Mouse (Mus musculus) ES-Bruce4 (cell line): ENCODE results near the gene Fam168a. TPM values are rescaled to one million over a fixed set of nuclear protein-coding genes. Genes with fewer than 3 reads are reported as not detected.

Experiments used
- H3K27ac ChIP-seq: 2 replicates; pipeline ENCODE4 v1.5.1; 2012; ENCODE audit warnings: low read length, inconsistent platforms; ENCODE audit not compliant: insufficient read depth
- H3K27me3 ChIP-seq: 2 replicates; pipeline ENCODE4 v1.6.1; 2012; ENCODE audit warnings: mild to moderate bottlenecking, low read length, inconsistent platforms; ENCODE audit not compliant: control insufficient read depth, poor library complexity, insufficient read depth, severe bottlenecking
- H3K36me3 ChIP-seq: 2 replicates; pipeline ENCODE4 v1.6.1; 2012; ENCODE audit warnings: inconsistent platforms, mild to moderate bottlenecking, low read length, moderate library complexity; ENCODE audit not compliant: control insufficient read depth, poor library complexity, insufficient read depth, severe bottlenecking
- H3K4me1 ChIP-seq: one replicate; pipeline ENCODE4 v1.8.1; 2011; ENCODE audit warnings: low read length; ENCODE audit not compliant: control insufficient read depth, insufficient read depth
- H3K4me3 ChIP-seq: 2 replicates; pipeline ENCODE4 v1.5.1; 2011; ENCODE audit warnings: low read depth, mild to moderate bottlenecking, low read length
- H3K9ac ChIP-seq: 2 replicates; pipeline ENCODE4 v1.6.1; 2012; ENCODE audit warnings: low read depth, mild to moderate bottlenecking, inconsistent platforms; ENCODE audit not compliant: poor library complexity, severe bottlenecking
- H3K9me3 ChIP-seq: replicated peaks from 2 replicates; pipeline ENCODE4 v1.6.1; 2012; ENCODE audit warnings: mild to moderate bottlenecking, low read length, inconsistent platforms; ENCODE audit not compliant: control insufficient read depth, poor library complexity, insufficient read depth, severe bottlenecking
- CTCF ChIP-seq: IDR thresholded peaks from one replicate; pipeline ENCODE4 v1.8.1; 2011; ENCODE audit warnings: low read depth, low read length
- EP300 ChIP-seq: IDR thresholded peaks from 2 replicates; pipeline ENCODE4 v1.6.1; 2011; ENCODE audit warnings: low read depth, low read length; ENCODE audit not compliant: insufficient read depth
- POLR2A ChIP-seq: IDR thresholded peaks from one replicate; pipeline ENCODE4 v1.8.1; 2011; ENCODE audit warnings: low read length; ENCODE audit not compliant: insufficient read depth
- polyA plus RNA-seq: library from polyadenylated mRNA; stranded (reverse); fragments of >200 nt; gene quantifications from 2 replicates; pipeline ENCODE4 v1.2.4, GENCODE M21; 2011; ENCODE audit warnings: low read depth; ENCODE audit not compliant: missing spikeins, insufficient read depth, insufficient read length

Gene Fam168a
- polyA plus RNA-seq, 1 experiment, result 27.4 TPM

DNA sequence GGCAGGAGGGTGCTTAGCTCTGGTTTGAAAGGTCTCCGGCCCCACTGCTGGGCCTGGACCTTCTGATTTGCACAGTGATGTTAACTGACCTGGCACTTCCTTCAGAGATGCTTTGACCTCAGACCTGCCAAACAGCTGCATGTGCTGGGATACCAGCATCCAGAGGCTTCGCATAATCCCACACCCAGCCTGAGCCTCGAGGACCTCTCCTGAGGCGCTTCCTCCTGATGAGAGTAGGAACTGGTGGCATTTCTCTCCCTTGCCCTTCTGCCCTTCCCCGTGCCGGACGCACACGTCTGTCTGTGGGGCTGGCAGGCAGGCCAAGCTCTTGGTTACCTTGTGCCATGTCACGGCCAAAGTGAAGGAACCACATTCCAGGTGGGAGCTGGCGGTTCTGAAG is 130.2 kb downstream of the Fam168a start:
- Histone ChIP-seq H3K27ac (no peak overlapping the region), H3K4me3 (no peak overlapping the region), H3K9ac (no peak overlapping the region), H3K27me3 (no peaks in the 10 kb centered on the region), H3K36me3 (peaks cover 9% of the 10 kb centered on the region), H3K4me1 (no peaks in the 10 kb centered on the region), H3K9me3 (no peaks in the 10 kb centered on the region)
- TF ChIP-seq EP300 (no peak), POLR2A (no peak), CTCF (no peak)

DNA sequence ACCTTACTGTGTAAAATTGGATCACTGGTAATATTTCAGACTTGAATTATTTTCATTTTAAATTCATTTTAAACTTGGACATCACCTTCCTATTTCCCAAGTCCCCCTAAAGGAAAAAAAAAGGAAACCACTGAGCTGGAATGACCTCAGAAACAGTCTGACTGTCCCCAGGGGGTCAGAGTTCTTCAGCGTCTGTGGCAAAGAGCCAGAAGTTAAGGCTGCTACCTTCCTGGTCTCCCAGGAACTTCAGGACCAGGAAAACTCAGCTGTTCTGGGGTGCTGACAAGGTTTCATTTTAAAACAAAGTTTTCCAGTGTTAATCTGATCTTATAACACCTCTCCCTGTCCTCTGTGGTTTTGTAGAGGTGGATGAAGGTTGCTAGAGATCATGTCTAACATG is 131.3 kb downstream of the Fam168a start:
- Histone ChIP-seq H3K36me3 (peaks cover 9% of the 10 kb centered on the region), H3K4me1 (no peaks in the 10 kb centered on the region), H3K27ac (no peak overlapping the region), H3K27me3 (no peaks in the 10 kb centered on the region), H3K4me3 (no peak overlapping the region), H3K9me3 (no peaks in the 10 kb centered on the region), H3K9ac (no peak overlapping the region)
- TF ChIP-seq CTCF (no peak), EP300 (no peak), POLR2A (no peak)

DNA sequence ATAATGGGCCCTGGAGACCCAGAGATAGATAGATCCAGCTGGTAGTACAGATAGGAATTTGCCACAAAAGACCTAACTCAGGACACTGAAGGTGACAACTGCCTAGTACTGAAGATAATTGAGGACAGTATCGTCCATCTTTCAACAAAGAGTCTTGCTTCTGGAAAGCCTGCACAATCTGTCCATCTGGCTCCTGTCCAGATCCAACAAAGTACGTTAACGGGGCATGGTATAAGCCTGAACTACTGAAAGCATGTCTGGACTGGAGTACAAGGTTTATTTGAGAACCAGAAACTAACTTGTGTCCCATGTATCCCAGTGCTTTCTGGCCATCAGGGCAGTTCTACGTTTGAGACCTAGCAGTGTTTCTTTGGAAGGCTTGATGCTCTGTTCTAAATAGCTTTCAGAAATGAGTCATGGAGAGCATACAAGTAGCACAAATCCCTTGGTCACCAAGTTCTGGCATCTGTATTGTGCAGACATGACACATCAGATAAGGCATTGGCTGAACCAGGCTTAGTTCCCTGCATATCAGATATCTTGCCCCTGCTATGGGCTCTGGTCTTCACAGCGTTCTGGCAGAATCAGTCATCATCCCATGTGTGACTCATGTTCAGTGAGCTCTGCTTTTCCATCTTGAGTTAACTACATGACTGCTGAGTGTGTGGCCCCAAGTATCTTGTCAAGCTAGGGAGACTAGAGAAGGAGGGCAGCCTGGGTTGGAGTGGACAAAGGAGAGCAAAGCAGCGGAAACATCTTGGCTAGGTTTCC is 133.4 kb downstream of the Fam168a start:
- Histone ChIP-seq H3K4me1 (no peaks in the 10 kb centered on the region), H3K27me3 (no peaks in the 10 kb centered on the region), H3K9ac (no peak overlapping the region), H3K4me3 (no peak overlapping the region), H3K36me3 (peaks cover 9% of the 10 kb centered on the region), H3K27ac (no peak overlapping the region), H3K9me3 (no peaks in the 10 kb centered on the region)
- TF ChIP-seq CTCF (no peak), EP300 (no peak), POLR2A (no peak)

DNA sequence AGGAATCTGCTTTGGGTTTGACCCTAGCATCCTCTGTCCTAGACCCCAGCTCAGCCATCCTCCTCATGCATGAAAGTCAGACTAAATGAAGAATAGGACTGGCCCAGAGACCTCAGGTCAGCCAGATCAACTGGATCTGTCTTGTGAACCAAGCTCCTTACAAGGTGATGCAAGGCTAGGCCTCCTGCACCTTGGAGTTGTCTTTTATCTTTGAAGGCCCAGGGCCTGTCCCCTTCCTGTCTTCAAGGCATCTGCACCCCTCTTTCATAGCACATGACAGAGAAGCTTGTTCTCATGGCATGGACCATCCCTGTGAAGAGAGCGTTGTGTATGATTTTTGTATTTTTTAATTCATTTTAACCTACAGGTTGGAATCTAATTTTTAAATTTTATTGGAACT is 134.5 kb downstream of the Fam168a start:
- no peak for TF ChIP-seq EP300
- TF ChIP-seq CTCF, result no peak
- no peak for TF ChIP-seq POLR2A
- H3K36me3 ChIP-seq, result peaks cover 9% of the 10 kb centered on the region

DNA sequence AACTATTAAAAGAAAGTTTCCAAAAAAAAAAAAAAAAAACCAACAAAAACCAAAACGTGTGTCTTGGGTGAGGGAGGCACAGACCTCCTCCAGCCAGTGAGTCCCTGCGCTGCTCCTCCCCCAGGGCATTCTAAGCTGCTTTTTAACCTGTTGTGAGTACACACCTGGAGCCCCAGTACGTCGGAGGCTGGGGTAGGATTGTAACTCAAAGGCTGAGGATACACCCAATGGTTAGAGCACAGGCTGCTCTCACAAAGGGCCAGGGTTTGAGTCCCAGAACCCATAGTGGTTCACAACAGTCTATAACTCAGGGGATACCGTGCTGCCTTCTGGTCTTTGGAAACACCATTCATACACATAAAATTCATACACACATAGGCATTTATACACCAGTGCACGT is 135.2 kb downstream of the Fam168a start:
- peaks cover 9% of the 10 kb centered on the region for H3K36me3 ChIP-seq
- H3K4me1 ChIP-seq, result no peaks in the 10 kb centered on the region
- TF ChIP-seq CTCF (no peak), EP300 (no peak), POLR2A (no peak)

More for the DNA sequence above, 134.5 kb downstream of the Fam168a start:
- Histone ChIP-seq H3K27me3 (no peaks in the 10 kb centered on the region), H3K9me3 (no peaks in the 10 kb centered on the region), H3K4me3 (no peak overlapping the region), H3K27ac (no peak overlapping the region), H3K9ac (no peak overlapping the region), H3K4me1 (no peaks in the 10 kb centered on the region)

DNA sequence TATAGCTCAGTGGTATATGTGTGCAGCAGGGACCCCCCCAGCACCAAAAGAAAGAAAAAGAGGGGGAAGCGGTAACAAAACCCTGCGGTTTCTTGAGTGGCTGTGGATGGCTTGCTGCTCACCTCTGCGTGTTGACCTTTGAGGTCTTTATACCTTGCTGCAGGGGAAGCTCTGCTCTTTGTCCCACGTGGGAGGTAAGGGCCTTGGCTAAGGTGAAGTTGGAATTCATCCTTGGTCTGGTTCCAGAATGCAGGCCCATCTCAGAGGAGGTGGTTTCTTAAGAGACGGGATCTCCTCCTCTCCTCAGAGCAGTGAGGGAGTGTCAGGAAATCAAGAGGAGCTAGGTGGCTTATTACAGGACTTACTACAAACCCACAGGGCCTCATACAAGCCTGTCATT is 135.7 kb downstream of the Fam168a start:
- no peaks in the 10 kb centered on the region for H3K4me1 ChIP-seq
- H3K36me3 ChIP-seq, result peaks cover 5% of the 10 kb centered on the region
- TF ChIP-seq CTCF (no peak), POLR2A (no peak), EP300 (no peak)
- no peak overlapping the region for H3K9ac ChIP-seq
- no peak overlapping the region for H3K4me3 ChIP-seq
- no peaks in the 10 kb centered on the region for H3K27me3 ChIP-seq
- H3K27ac ChIP-seq, result no peak overlapping the region
- no peaks in the 10 kb centered on the region for H3K9me3 ChIP-seq

More for the DNA sequence above, 135.2 kb downstream of the Fam168a start:
- Histone ChIP-seq H3K9ac (no peak overlapping the region), H3K9me3 (no peaks in the 10 kb centered on the region), H3K27me3 (no peaks in the 10 kb centered on the region), H3K27ac (no peak overlapping the region), H3K4me3 (no peak overlapping the region)
